Mouse (Mus musculus) brain, embryonic 14.5 days (tissue): ENCODE data around the gene Bcar3.

ENCODE experiments used
- CTCF ChIP-seq: fragments of 200-500 bp; IDR thresholded peaks from 2 replicates; pipeline ENCODE4 v1.5.1; 2012; ENCODE audit warnings: inconsistent platforms, mild to moderate bottlenecking, moderate library complexity, borderline replicate concordance; ENCODE audit not compliant: insufficient read depth, insufficient read length; ENCODE audit errors: extremely low read depth
- POLR2A ChIP-seq: fragments of 200-500 bp; IDR thresholded peaks from 2 replicates; pipeline ENCODE4 v1.6.1; 2012; ENCODE audit warnings: mild to moderate bottlenecking, inconsistent platforms, borderline replicate concordance; ENCODE audit not compliant: poor library complexity, insufficient read depth, insufficient read length, severe bottlenecking; ENCODE audit errors: extremely low read depth

DNA sequence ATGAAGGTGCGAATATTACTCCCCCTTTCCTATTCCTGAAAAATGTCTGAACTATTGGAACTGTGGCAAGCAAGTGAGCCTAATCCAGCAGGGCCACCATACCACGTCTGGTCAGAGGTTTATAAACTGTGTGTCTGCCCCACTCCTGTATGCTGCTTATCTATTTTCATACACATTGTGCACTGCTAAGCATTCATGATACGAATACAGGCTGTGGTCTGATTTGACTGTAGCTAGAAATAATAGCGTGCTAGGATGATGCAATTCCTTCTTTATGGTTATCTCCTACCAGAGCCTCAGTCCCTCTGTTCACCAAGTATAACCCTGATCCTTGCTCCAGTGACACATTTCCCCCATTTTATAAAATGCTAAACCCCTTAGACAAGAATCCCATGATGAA lies 162.2 kb downstream of the Bcar3 start:
- TF ChIP-seq CTCF = no peak
- TF ChIP-seq POLR2A = no peak
